Mouse (Mus musculus) MEL (cell line): ENCODE measurements around the gene Stom. TPM values are rescaled to one million over a fixed set of nuclear protein-coding genes. Genes with fewer than 3 reads are reported as not detected.

ENCODE experiments used
- DNase-seq: peaks from one replicate; pipeline ENCODE4 v3.0.0; 2011; ENCODE audit warnings: low read depth, low spot score
- H3K27ac ChIP-seq: 2 replicates; pipeline ENCODE4 v1.5.1; 2012; ENCODE audit warnings: low read depth, mild to moderate bottlenecking, control low read depth, low read length, moderate library complexity; ENCODE audit not compliant: control insufficient read depth
- H3K27me3 ChIP-seq, 2 experiments: fragments of 150-350 bp in 1 of 2; sonication (generic) in 1 of 2; 2 replicates each; pipeline ENCODE4 v1.6.1; 2012; ENCODE audit warnings: low read length in 2 of 2, mild to moderate bottlenecking in 2 of 2, improper control_type of control experiment in 1 of 2, moderate library complexity in 1 of 2; ENCODE audit not compliant: insufficient read depth in 2 of 2, control insufficient read depth in 1 of 2
- H3K36me3 ChIP-seq, 2 experiments: 2 replicates each; pipeline ENCODE4 v1.6.1; 2012 to 2014; ENCODE audit warnings: low read length in 2 of 2, improper control_type of control experiment in 1 of 2, inconsistent platforms in 1 of 2, mild to moderate bottlenecking in 1 of 2; ENCODE audit not compliant: insufficient read depth in 2 of 2, control insufficient read depth in 1 of 2
- H3K4me1 ChIP-seq, 2 experiments: fragments of 150-350 bp in 1 of 2; sonication (generic) in 1 of 2; 2 replicates each; pipeline ENCODE4 v1.6.1; 2012; ENCODE audit warnings: low read length in 2 of 2, improper control_type of control experiment in 1 of 2, mild to moderate bottlenecking in 1 of 2; ENCODE audit not compliant: insufficient read depth in 2 of 2, control insufficient read depth in 1 of 2
- H3K4me3 ChIP-seq, 2 experiments: fragments of 150-350 bp in 1 of 2; sonication (generic) in 1 of 2; 2 replicates each; pipeline ENCODE4 v1.5.1; 2012; ENCODE audit warnings: low read depth in 2 of 2, low read length in 2 of 2, mild to moderate bottlenecking in 2 of 2, moderate library complexity in 2 of 2, control low read depth in 1 of 2, improper control_type of control experiment in 1 of 2; ENCODE audit not compliant: control insufficient read depth in 1 of 2, insufficient read depth in 1 of 2
- H3K79me2 ChIP-seq: 2 replicates; pipeline ENCODE4 v1.6.1; 2012; ENCODE audit warnings: mild to moderate bottlenecking, low read length, moderate library complexity; ENCODE audit not compliant: control insufficient read depth, poor library complexity, insufficient read depth
- H3K9ac ChIP-seq: 2 replicates; pipeline ENCODE4 v1.6.1; 2012; ENCODE audit warnings: low read depth, mild to moderate bottlenecking, control low read depth, low read length, moderate library complexity; ENCODE audit not compliant: control insufficient read depth, poor library complexity, severe bottlenecking
- H3K9me3 ChIP-seq: fragments of 150-350 bp; sonication (generic); replicated peaks from 2 replicates; pipeline ENCODE4 v1.6.1; 2012; ENCODE audit warnings: mild to moderate bottlenecking, low read length, improper control_type of control experiment, moderate library complexity; ENCODE audit not compliant: insufficient read depth
- BHLHE40 ChIP-seq: IDR thresholded peaks from 2 replicates; pipeline ENCODE4 v1.6.1; 2012; ENCODE audit warnings: low read depth, mild to moderate bottlenecking, inconsistent platforms, low read length, improper control_type of control experiment, borderline replicate concordance
- E2F4 ChIP-seq: IDR thresholded peaks from 2 replicates; pipeline ENCODE4 v1.6.1; 2011; ENCODE audit warnings: low read depth, low read length, improper control_type of control experiment, borderline replicate concordance
- ELF1 ChIP-seq: IDR thresholded peaks from 2 replicates; pipeline ENCODE4 v1.6.1; 2014; ENCODE audit warnings: low read depth, mild to moderate bottlenecking, inconsistent platforms, low read length, improper control_type of control experiment, moderate library complexity
- EP300 ChIP-seq, 2 experiments: IDR thresholded peaks; 2 replicates each; pipeline ENCODE4 v1.6.1; 2011; ENCODE audit warnings: improper control_type of control experiment in 2 of 2, low read length in 2 of 2, low read depth in 1 of 2, mild to moderate bottlenecking in 1 of 2
- ETS1 ChIP-seq: IDR thresholded peaks from 2 replicates; pipeline ENCODE4 v1.6.1; 2012; ENCODE audit warnings: low read depth, mild to moderate bottlenecking, inconsistent platforms, low read length, improper control_type of control experiment, moderate library complexity
- GABPA ChIP-seq: IDR thresholded peaks from 2 replicates; pipeline ENCODE4 v1.6.1; 2012; ENCODE audit warnings: low read depth, mild to moderate bottlenecking, inconsistent platforms, low read length, improper control_type of control experiment, moderate library complexity
- HCFC1 ChIP-seq: IDR thresholded peaks from 2 replicates; pipeline ENCODE4 v1.6.1; 2012; ENCODE audit warnings: low read depth, mild to moderate bottlenecking, inconsistent platforms, low read length, improper control_type of control experiment, moderate library complexity
- JUND ChIP-seq: IDR thresholded peaks from 2 replicates; pipeline ENCODE4 v1.6.1; 2011; ENCODE audit warnings: low read depth, mild to moderate bottlenecking, improper control_type of control experiment, low read length
- KAT2A ChIP-seq: conservative IDR thresholded peaks from 2 replicates; pipeline ENCODE4 v1.6.1; 2012; ENCODE audit warnings: low read depth, low read length, improper control_type of control experiment, inconsistent platforms
- MAFK ChIP-seq: IDR thresholded peaks from 2 replicates; pipeline ENCODE4 v1.6.1; 2011; ENCODE audit warnings: low read depth, mild to moderate bottlenecking, low read length, improper control_type of control experiment, borderline replicate concordance
- MAZ ChIP-seq: IDR thresholded peaks from 2 replicates; pipeline ENCODE4 v1.6.1; 2012; ENCODE audit warnings: low read depth, mild to moderate bottlenecking, inconsistent platforms, low read length, improper control_type of control experiment
- MYB ChIP-seq: IDR thresholded peaks from 2 replicates; pipeline ENCODE4 v1.6.1; 2011; ENCODE audit warnings: mild to moderate bottlenecking, low read depth, low read length, improper control_type of control experiment
- NRF1 ChIP-seq: IDR thresholded peaks from 2 replicates; pipeline ENCODE4 v1.6.1; 2014; ENCODE audit warnings: low read depth, mild to moderate bottlenecking, inconsistent platforms, low read length, improper control_type of control experiment, moderate library complexity; ENCODE audit not compliant: poor library complexity, insufficient read depth, severe bottlenecking
- POLR2AphosphoS2 ChIP-seq: IDR thresholded peaks from 2 replicates; pipeline ENCODE4 v1.6.1; 2011; ENCODE audit warnings: low read length, improper control_type of control experiment
- SIN3A ChIP-seq: IDR thresholded peaks from 2 replicates; pipeline ENCODE4 v1.6.1; 2012; ENCODE audit warnings: low read length, improper control_type of control experiment, inconsistent platforms
- TAL1 ChIP-seq: IDR thresholded peaks from 2 replicates; pipeline ENCODE4 v1.6.1; 2012; ENCODE audit warnings: mild to moderate bottlenecking, inconsistent platforms, low read length, moderate library complexity, mixed read lengths
- TBP ChIP-seq: IDR thresholded peaks from 2 replicates; pipeline ENCODE4 v1.8.0; 2011; ENCODE audit warnings: low read depth, low read length, improper control_type of control experiment
- TCF12 ChIP-seq: IDR thresholded peaks from 2 replicates; pipeline ENCODE4 v1.6.1; 2014; ENCODE audit warnings: low read depth, mild to moderate bottlenecking, inconsistent platforms, low read length, improper control_type of control experiment, moderate library complexity
- UBTF ChIP-seq: IDR thresholded peaks from 2 replicates; pipeline ENCODE4 v1.6.1; 2012; ENCODE audit warnings: low read depth, mild to moderate bottlenecking, inconsistent platforms, low read length, improper control_type of control experiment, moderate library complexity, borderline replicate concordance; ENCODE audit not compliant: insufficient read depth
- ZC3H11A ChIP-seq: IDR thresholded peaks from 2 replicates; pipeline ENCODE4 v1.6.1; 2012; ENCODE audit warnings: low read depth, mild to moderate bottlenecking, inconsistent platforms, low read length, improper control_type of control experiment
- ZKSCAN1 ChIP-seq: IDR thresholded peaks from 2 replicates; pipeline ENCODE4 v1.6.1; 2012; ENCODE audit warnings: low read depth, mild to moderate bottlenecking, inconsistent platforms, low read length, improper control_type of control experiment, moderate library complexity
- ZMIZ1 ChIP-seq: IDR thresholded peaks from 2 replicates; pipeline ENCODE4 v1.6.1; 2012; ENCODE audit warnings: low read depth, mild to moderate bottlenecking, inconsistent platforms, low read length, improper control_type of control experiment, moderate library complexity
- ZNF384 ChIP-seq: IDR thresholded peaks from 2 replicates; pipeline ENCODE4 v1.6.1; 2012; ENCODE audit warnings: low read depth, mild to moderate bottlenecking, inconsistent platforms, low read length, improper control_type of control experiment
- polyA plus RNA-seq, 2 experiments: library from polyadenylated mRNA; stranded (reverse) in 1 of 2; unstranded in 1 of 2; fragments of >175 nt in 1 of 2; fragments of >200 nt in 1 of 2; gene quantifications; 2 replicates each; pipeline versions ENCODE4 v1.2.1 to v1.2.4; 2012; ENCODE audit warnings: low replicate concordance in 2 of 2, low read depth in 1 of 2; ENCODE audit not compliant: insufficient read length in 2 of 2, insufficient read depth in 1 of 2, missing spikeins in 1 of 2
- total RNA-seq: library from RNA; depleted of rRNA; stranded (reverse); fragments of 300-350 nt; gene quantifications from 2 replicates; pipeline ENCODE4 v1.2.3, GENCODE M21; 2012

Gene Stom
- total and polyA plus RNA-seq, 3 experiments: 28.0 to 49.4 TPM; not detected in 1

DNA sequence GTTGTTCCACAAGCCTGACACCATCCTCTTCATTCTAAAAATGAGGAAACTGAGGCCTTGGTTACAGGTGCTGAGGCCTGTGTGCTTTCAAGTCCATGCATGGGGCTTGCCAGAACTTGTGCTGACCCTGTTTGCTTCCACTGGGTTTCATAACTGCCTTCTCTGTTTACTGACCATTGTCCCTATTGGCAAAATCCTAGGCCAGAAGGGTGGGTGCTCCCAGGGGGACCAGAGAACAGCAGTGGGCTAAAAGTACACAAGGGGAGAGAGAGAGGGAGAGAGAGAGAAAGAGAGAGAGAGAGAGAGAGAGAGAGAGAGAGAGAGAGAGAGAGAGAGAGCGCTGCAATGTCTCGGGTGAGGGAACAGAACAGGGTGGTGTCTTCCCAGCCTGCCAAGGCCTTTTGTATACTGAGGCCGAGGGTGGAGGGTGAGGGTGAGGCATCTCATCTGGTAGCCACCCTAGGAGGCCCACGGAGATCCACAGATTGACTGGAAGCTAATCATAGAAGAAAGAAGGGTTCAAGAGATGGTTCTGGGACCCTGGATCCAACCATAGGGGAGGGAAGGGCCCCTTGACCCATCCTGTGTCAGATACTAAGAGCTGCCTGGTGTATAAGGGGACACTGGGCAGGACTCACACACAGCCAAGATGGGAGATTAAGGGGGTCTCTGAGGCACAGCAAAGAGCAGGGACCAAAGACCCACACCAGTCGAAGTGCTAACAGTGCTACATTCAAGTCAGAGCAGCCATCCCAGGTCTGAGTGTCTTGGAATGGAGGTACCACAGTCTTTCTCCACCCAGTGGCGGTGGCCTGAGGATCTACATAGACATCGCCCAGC lies 58.2 kb downstream of the Stom start:
- no peak overlapping the region for H3K4me3 ChIP-seq
- H3K79me2 ChIP-seq: no peaks in the 10 kb centered on the region
- TF ChIP-seq MYB: no peak
- no peak for TF ChIP-seq TAL1
- no peak for TF ChIP-seq ELF1
- no peak for TF ChIP-seq MAZ
- no peak for TF ChIP-seq KAT2A
- TF ChIP-seq ZMIZ1: no peak
- no peak for TF ChIP-seq ZC3H11A
- TF ChIP-seq EP300 (IDR thresholded peaks at IDR 0.05; ENCODE audit: low read depth in 1 of 2, low read length in 2 of 2): no peak
- TF ChIP-seq TCF12: no peak
- TF ChIP-seq TBP: no peak
- no peak for TF ChIP-seq MAFK
- no peak for TF ChIP-seq GABPA
- TF ChIP-seq ETS1: no peak
- no peak for TF ChIP-seq UBTF
- TF ChIP-seq, all 39 proteins: peak for 0
- Histone ChIP-seq H3K27ac (no peak overlapping the region), H3K36me3 (no peaks in the 10 kb centered on the region), H3K4me1 (no peaks in the 10 kb centered on the region), H3K27me3 (peaks cover 3 to 5% of the 10 kb centered on the region in 2 experiments; a peak in 3 of 4 replicates), H3K9ac (no peak overlapping the region), H3K9me3 (no peaks in the 10 kb centered on the region)
- no peak for DNase-seq

DNA sequence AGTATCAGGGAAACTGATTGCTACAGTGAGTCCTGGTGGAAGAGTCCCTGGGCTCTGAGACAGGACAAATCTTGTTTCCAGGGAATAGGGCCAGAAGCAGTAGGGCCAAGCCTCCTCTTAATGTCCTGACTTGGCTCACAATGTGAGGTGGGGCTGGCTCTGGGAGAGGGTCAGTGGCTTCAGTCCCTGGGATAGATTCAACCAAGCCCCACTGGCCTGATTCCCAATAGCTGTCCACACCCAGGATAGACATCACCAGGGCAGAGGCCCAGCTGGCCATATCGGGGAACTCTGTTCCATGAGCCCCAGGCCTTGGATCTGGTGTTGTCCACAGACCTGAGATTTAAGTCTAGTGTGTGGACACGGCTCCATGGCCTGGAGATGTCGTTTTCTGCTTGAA lies 59.1 kb downstream of the Stom start:
- Histone ChIP-seq H3K4me1 (no peaks in the 10 kb centered on the region), H3K4me3 (no peak overlapping the region), H3K79me2 (no peaks in the 10 kb centered on the region), H3K27ac (no peak overlapping the region)
- DNase-seq: no peak
- TF ChIP-seq BHLHE40: no peak
- no peak for TF ChIP-seq NRF1
- TF ChIP-seq ZC3H11A: no peak
- TF ChIP-seq ZKSCAN1: no peak
- TF ChIP-seq POLR2AphosphoS2: no peak
- TF ChIP-seq E2F4: no peak
- TF ChIP-seq HCFC1: no peak
- no peak for TF ChIP-seq ZNF384
- TF ChIP-seq MAZ: no peak
- TF ChIP-seq TCF12: no peak
- no peak for TF ChIP-seq SIN3A
- no peak for TF ChIP-seq JUND
- TF ChIP-seq, all 39 proteins: peak for 0
- no peaks in the 10 kb centered on the region for H3K9me3 ChIP-seq
- H3K9ac ChIP-seq: no peak overlapping the region
- peaks cover 2 to 3% of the 10 kb centered on the region in 2 experiments; a peak in 2 of 4 replicates for H3K27me3 ChIP-seq
- H3K36me3 ChIP-seq: no peaks in the 10 kb centered on the region
